ENCODE assay signal across 8 mouse cellular contexts in genomic region chr6:41761702-41762369, GRCm38 (mm10). TPM values are rescaled to one million over a fixed set of nuclear protein-coding genes. Genes with fewer than 3 reads are reported as not detected.
DNase-seq lines count a peak whose midpoint lies in the region; ATAC-seq lines count a peak whose summit lies in the region.

No protein-coding gene starts in this region.

- H3K4me1 ChIP-seq in neural tube, embryonic 11.5 days (ENCODE audit: control insufficient read depth, insufficient read depth, low read length) = no peaks in the 10 kb centered on the region
- H3K4me1 ChIP-seq in hindbrain, embryonic 14.5 days (replicated peaks; ENCODE audit: control insufficient read depth, insufficient read depth, low read length) = no peaks in the 10 kb centered on the region

- no peaks in the 10 kb centered on the region for H3K27me3 ChIP-seq in neural tube, embryonic 11.5 days (ENCODE audit: control insufficient read depth, insufficient read depth, low read length)
- H3K27me3 ChIP-seq in hindbrain, embryonic 14.5 days (ENCODE audit: control insufficient read depth, insufficient read depth, low read length) = no peaks in the 10 kb centered on the region

- no peaks in the 10 kb centered on the region for H3K36me3 ChIP-seq in neural tube, embryonic 11.5 days (ENCODE audit: control insufficient read depth, insufficient read depth, low read length)
- H3K36me3 ChIP-seq in hindbrain, embryonic 14.5 days (replicated peaks; ENCODE audit: control insufficient read depth, insufficient read depth) = no peaks in the 10 kb centered on the region

- H3K4me2 ChIP-seq in neural tube, embryonic 11.5 days (ENCODE audit: low read depth) = no peak overlapping the region
- no peak overlapping the region for H3K4me2 ChIP-seq in hindbrain, embryonic 14.5 days (replicated peaks)

- no peak overlapping the region for H3K4me3 ChIP-seq in neural tube, embryonic 11.5 days (ENCODE audit: low read depth, low read length)
- no peak overlapping the region for H3K4me3 ChIP-seq in hindbrain, embryonic 14.5 days (replicated peaks; ENCODE audit: low read length)

- H3K27ac ChIP-seq in neural tube, embryonic 11.5 days (ENCODE audit: low read depth, low read length) = no peak overlapping the region
- no peak overlapping the region for H3K27ac ChIP-seq in hindbrain, embryonic 14.5 days

- H3K9ac ChIP-seq in neural tube, embryonic 11.5 days (ENCODE audit: low read length) = no peak overlapping the region
- H3K9ac ChIP-seq in hindbrain, embryonic 14.5 days = no peak overlapping the region

- no peaks in the 10 kb centered on the region for H3K9me3 ChIP-seq in neural tube, embryonic 11.5 days (ENCODE audit: control insufficient read depth, low read length)
- H3K9me3 ChIP-seq in hindbrain, embryonic 14.5 days (ENCODE audit: control insufficient read depth, low read length) = no peaks in the 10 kb centered on the region

- ATAC-seq in neural tube, embryonic 11.5 days (ENCODE audit: insufficient read depth, low FRiP score, low TSS enrichment) = peak; percentile 90
- peak; percentile 92 for ATAC-seq in hindbrain, embryonic 14.5 days (ENCODE audit: low FRiP score)

- peak; percentile 37 for DNase-seq in neural tube, embryonic 11.5 days (ENCODE audit: low spot score)
- no peak for DNase-seq in neural tube, embryonic 10.5 days (ENCODE audit: extremely low spot score, low spot score)
- peak; percentile 64 for DNase-seq in c-Kit-negative CD71-positive TER-119-positive erythroid progenitor cells, embryonic 14.5 days (ENCODE audit: low read depth, low spot score)
- DNase-seq in fat pad, adult 2 months (ENCODE audit: extremely low read depth, low read depth, low spot score) = peak; percentile 5
- peak; percentile 87 for DNase-seq in hindbrain, embryonic 14.5 days (ENCODE audit: low spot score)
- peak; percentile 70 for DNase-seq in layer of hippocampus, adult 9-10 months (ENCODE audit: low spot score)
- peak; percentile 72 for DNase-seq in lung, postnatal 10 days
- DNase-seq in right cerebral cortex, postnatal 10 days (ENCODE audit: low spot score in 2 of 2) = peak; percentile 79

- WGBS in neural tube, embryonic 11.5 days = 9% methylated on average over 1 of the region's 1 CpGs
- 9% methylated on average over 1 of the region's 1 CpGs for WGBS in hindbrain, embryonic 14.5 days

RNA-seq across cellular contexts. Expression of gene Olfr459, which starts 13.1 kb away (rescaled TPM):
- not detected in 2 replicates for polyA plus RNA-seq in neural tube, embryonic 11.5 days (2014; fragmentation: Nextera tagmentation; extraction: Ambion mirVana)
- polyA plus RNA-seq in hindbrain, embryonic 14.5 days (2014; fragmentation: Nextera tagmentation; extraction: Ambion mirVana) = not detected in 2 replicates

RNA-seq across cellular contexts. Expression of gene Kel, which starts 57.7 kb away (rescaled TPM):
- polyA plus RNA-seq in neural tube, embryonic 11.5 days (2014; fragmentation: Nextera tagmentation; extraction: Ambion mirVana) = 7.7 and 9.4 TPM in 2 replicates
- polyA plus RNA-seq in hindbrain, embryonic 14.5 days (2014; fragmentation: Nextera tagmentation; extraction: Ambion mirVana) = 0.23 and 0.39 TPM in 2 replicates
